Mouse (Mus musculus): ENCODE results near the gene Tlcd1. TPM values are rescaled to one million over a fixed set of nuclear protein-coding genes. Genes with fewer than 3 reads are reported as not detected.

Gene Tlcd1
- polyA plus RNA-seq (2017; shearing (Covaris generic)), result 7.0 TPM

DNA sequence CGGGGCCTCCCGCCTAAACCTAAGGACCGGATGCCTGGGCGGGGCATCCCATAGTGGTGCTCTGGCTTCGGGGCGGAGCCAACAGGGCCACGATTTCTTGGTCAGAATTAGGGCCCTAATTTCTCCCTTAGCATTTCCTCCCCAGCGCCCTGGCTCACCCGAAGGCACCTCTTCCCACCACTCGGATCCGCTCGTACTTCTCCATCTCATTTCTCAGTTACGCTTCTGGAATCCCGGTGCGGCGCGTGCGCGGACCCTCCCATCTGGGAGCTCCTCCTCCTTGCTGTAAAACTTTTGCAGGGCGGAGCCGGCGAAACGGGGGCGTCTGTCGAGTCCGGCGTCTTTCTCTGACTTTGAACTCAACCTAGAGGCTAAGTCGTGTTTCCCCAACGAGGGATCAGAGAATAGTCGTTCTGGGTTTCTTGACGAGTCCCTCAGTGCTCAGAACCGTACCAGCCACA, at the start of gene Tlcd1, which contains the start of gene Nek8:
Gene Tlcd1, plus strand, starts transcription at position 310 of the 461 bp plus-strand sequence.
Gene Nek8, minus strand, starts transcription at position 274 of the 461 bp plus-strand sequence.

DNA sequence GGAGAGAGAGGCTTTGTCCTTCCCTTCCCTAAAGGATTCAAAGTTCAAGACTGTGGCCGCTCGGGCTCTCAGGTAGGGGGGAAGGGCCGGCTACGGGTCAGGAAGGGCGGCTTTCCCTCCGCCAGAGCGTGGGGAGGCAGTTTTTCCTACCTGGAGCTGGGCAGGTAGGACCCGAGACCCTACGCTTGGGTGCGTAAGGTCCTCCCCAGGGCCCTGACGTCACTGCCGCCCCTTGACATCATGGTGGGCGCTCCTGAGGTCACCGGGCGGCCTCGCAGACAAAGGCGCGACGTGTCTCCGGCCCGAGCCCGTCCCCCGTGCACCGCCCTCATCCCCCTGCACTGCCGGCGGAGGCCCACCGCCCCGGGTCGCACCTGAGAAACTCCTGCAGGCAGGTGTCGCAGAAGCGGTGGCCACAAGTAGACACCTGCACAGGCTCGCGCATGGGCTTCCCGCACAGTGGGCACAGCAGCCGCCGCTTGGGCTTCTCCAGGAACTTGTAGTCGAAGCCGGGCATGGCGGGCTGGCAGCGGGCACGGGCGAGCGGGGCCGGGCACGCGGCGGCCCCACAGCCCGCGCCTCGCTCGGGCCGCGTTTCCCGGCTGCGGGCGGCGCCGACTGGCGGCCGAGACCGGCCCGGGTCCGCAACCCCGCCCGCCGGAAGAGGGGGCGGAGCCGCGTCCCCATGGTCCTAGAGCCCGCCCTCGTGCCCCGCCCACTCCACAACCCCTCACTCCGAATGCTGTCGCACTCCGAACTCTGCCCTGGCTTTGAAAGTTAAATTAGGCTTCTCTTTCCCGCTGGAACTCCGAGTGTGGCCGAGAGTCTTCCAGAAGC, 11.4 kb upstream of the Tlcd1 start, which contains the start of gene Traf4:
Gene Traf4, minus strand, starts transcription at position 666 of the 837 bp plus-strand sequence.

DNA sequence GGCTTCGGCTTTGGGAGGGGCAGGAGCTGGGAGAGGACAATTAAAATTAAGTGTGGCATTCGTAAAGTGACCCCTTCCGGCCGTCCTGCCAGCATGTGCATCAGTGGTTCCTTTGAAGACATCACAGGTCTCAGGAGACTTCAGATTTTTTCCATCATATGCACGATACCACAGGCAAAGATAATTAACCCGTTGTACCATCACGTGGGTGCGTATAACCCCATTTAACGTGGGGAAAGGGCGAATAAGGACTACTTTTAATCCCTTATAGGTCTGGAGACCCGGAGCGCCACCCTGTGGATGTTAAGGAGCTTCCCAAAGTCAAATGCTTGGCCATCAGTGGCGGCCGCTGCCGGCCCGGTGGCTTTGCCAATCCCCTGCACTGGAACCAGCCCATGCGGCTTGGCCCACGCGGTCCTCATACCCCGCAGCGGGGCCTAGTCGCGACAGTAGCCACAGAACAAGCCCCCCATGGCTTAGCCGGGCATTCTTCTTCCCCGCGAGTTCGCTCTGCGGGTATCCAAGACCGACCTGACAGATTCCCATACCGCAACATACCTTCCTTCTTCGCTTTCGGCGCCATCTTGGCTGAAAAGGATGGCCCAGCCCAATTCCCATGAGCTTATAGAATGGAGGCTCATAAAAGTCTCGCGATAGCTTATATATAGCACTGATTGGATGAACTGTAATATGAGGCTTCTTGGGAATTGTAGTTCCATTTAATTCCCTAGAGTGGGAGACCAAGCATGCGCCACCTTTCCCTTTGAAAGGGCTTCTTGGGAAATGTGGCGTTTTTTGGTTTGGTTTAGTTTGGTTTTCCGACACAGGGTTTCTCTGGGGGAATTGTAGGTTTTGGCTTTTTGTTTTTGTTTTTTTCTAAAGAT, 6.7 kb downstream of the Tlcd1 start, which contains the start of gene Rpl23a:
Gene Rpl23a, minus strand, starts transcription at position 624 of the 884 bp plus-strand sequence.

DNA sequence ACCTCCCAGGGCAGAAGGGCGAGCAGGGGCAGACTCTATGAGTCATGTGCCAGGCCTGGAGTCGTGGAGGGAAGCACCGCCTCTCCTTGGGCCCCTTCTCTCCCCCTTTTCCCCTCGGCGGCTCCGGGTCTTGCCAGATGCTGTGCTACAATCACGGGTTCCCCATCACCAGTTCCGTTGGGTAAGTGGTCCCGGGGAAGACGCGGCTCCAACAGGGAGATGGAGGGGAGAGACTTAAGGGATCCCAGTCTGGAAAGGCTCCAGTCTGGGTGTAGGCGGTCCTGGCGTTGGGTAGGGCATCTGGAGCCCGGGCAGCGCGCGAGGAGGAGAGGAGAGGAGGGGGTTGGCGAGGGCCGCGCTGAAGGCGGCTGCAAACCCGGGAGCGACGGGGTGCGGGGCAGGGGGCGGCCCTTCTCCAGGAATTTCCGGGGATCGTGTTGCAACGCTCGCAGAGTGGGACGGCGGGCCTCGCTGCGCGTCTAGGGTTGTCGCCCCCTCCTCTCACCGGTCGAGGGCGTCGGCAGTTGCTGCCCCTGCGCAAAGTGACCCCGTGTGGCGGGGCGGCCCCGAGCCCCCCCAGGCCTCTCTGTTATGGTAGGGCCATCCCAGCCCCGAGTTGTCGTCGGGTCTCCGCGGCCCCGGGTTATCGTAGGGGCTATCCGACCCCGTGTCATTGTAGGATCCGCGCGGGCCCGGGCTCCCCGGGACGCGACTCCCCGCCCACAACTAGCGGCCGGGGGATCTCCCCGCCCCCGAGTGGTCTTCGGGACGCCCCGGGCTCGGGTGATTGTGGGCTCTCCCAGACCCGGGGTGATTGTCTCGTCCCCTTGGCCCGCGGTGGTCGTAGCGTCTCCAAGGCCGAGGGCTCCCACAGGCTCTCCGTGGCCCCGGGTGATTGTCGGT, 12.1 kb downstream of the Tlcd1 start, which contains the start of gene Rab34:
Gene Rab34, plus strand, starts transcription at position 100 of the 903 bp plus-strand sequence.

DNA sequence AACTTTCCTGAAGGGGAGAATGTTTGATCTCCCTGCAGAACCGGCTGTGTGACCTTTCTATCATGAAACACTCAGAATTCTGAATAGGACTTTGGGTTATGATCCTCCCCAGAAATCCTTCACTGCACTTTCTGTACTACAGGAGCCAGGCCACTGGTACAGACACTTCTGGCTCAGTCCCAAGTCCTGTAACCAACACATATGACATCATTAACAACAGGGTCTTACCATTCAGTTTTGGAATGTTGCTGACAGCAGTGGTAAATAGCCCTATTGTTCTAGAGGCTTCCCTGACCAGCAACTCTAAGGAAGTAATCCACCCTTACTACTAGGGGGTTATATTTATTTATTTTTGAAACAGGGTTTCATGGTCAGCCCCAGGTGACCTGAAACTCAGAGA, 16.6 kb downstream of the Tlcd1 start, which contains the start of gene Proca1:
Gene Proca1, plus strand, starts transcription at position 280 of the 400 bp plus-strand sequence.

Other genes starting within 250 kb of the Tlcd1 start
- gene Sez6, start 245.9 kb upstream of the Tlcd1 start, polyA plus RNA-seq (2017; shearing (Covaris generic)), result not detected
- 44.3 TPM for gene Phf12, start 194.0 kb upstream of the Tlcd1 start, polyA plus RNA-seq (2017; shearing (Covaris generic))
- 1.9 TPM for gene Dhrs13, start 144.4 kb upstream of the Tlcd1 start, polyA plus RNA-seq (2017; shearing (Covaris generic))
- gene Flot2, start 138.8 kb upstream of the Tlcd1 start, polyA plus RNA-seq (2017; shearing (Covaris generic)), result 23.3 TPM
- gene Eral1, start 96.3 kb upstream of the Tlcd1 start, polyA plus RNA-seq (2017; shearing (Covaris generic)), result 21.6 TPM
- gene Fam222b, start 82.1 kb upstream of the Tlcd1 start, polyA plus RNA-seq (2017; shearing (Covaris generic)), result 17.6 TPM
- 108 TPM for gene Traf4, start 11.1 kb upstream of the Tlcd1 start, polyA plus RNA-seq (2017; shearing (Covaris generic))
- 15.5 TPM for gene Nek8, start within 50 bp of the Tlcd1 start, polyA plus RNA-seq (2017; shearing (Covaris generic))
- gene Rpl23a, start 6.9 kb downstream of the Tlcd1 start, polyA plus RNA-seq (2017; shearing (Covaris generic)), result 1,692 TPM
- gene Rab34, start 11.7 kb downstream of the Tlcd1 start, polyA plus RNA-seq (2017; shearing (Covaris generic)), result not detected
- gene Proca1, start 16.7 kb downstream of the Tlcd1 start, polyA plus RNA-seq (2017; shearing (Covaris generic)), result not detected
- gene Sdf2, start 69.0 kb downstream of the Tlcd1 start, polyA plus RNA-seq (2017; shearing (Covaris generic)), result 104 TPM
- 42.6 TPM for gene Supt6, start 69.3 kb downstream of the Tlcd1 start, polyA plus RNA-seq (2017; shearing (Covaris generic))
- 57.5 TPM for gene 2610507B11Rik, start 85.0 kb downstream of the Tlcd1 start, polyA plus RNA-seq (2017; shearing (Covaris generic))
- gene BC030499, start 114.1 kb downstream of the Tlcd1 start, polyA plus RNA-seq (2017; shearing (Covaris generic)), result not detected
- 1.2 TPM for gene Spag5, start 124.8 kb downstream of the Tlcd1 start, polyA plus RNA-seq (2017; shearing (Covaris generic))
- gene Aldoc, start 146.3 kb downstream of the Tlcd1 start, polyA plus RNA-seq (2017; shearing (Covaris generic)), result 3.8 TPM
- gene Pigs, start 151.7 kb downstream of the Tlcd1 start, polyA plus RNA-seq (2017; shearing (Covaris generic)), result 65.6 TPM
- 30.0 TPM for gene Unc119, start 166.8 kb downstream of the Tlcd1 start, polyA plus RNA-seq (2017; shearing (Covaris generic))
- not detected for gene Foxn1, start 209.8 kb downstream of the Tlcd1 start, polyA plus RNA-seq (2017; shearing (Covaris generic))
- not detected for gene Slc13a2, start 245.5 kb downstream of the Tlcd1 start, polyA plus RNA-seq (2017; shearing (Covaris generic))